Mouse (Mus musculus): ENCODE data around the gene Dok7.

Gene Dok7

DNA sequence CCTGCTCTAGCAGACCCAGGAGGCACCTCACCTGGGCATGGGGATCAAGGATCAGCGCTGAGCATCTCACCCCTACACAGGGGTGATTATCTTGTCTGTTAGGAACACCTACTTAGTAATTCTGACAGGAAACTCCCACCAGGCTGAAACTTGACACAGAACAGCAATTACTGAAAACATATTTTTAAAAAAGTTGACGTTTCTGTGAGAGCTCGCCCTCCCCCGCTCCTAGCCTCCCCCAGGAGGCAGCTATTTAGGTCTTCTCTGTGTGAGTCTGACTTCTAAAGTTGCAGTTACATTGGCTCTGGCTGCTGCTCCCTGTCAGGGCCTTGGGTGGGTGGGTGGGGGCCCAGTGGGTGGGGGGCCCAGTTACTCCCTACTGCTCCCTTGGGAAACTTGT is 55.9 kb downstream of the Dok7 start:
- no peak for DNase-seq (ENCODE audit: extremely low spot score, low read depth, low spot score)

DNA sequence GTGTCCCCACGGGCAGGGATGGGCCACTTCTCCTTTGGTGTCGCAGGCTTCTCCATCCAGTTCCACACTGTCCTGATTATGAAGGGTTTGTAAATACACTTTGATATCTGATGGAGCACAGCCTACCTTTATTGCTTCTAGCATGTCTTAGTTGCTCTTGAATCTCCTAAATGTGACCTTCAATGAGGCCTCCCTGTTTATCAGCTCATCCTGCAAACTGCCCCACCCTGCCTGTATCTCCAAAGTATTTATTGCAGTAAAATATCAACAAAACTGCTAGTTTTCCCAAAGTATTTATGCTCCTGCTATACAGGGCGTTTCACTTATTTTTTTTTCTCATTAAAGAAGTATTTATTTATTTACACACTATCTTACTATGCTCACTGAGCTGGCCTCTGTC is 59.4 kb downstream of the Dok7 start:
- no peak for DNase-seq (ENCODE audit: extremely low spot score, low read depth, low spot score)

DNA sequence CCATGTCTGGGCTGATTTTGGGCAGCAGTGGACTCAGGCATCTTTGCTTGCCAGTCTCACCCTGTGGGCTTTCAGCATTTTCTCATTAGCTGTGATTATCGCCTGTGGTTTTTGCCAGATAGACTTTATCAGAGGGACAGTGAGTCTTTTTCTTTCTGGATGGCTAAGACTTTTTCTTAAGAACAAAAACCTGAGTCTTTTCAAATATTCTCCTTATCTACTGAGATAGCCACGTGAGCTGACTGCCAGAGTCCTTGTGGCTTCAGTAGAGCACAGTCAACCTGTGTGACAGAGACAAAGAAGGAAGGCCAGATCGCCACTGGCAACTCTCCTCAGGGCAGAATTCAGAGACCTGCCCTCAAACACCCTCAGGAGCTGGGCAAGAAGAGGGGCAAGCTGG is 61.1 kb downstream of the Dok7 start:
- no peak for DNase-seq (ENCODE audit: extremely low spot score, low read depth, low spot score)

DNA sequence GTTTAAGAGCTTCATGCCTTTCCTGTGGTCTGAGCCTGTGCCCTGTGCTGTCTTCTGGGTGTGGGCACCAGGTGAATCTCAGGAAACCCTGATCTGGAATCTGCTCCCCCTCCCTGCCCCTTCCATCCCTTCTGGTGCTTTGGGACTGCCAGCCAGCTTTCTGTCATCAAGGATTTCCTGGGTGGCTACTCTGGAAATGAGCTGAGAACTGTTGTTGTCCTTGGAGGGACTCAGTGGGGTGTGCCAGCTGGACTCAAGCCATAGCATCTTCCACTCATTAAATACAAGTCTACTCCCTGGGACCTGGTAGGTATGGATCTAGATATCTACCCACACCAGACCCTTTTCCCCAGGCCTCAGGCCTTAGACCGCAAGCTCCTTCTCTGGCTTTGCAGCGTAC is 61.9 kb downstream of the Dok7 start:
- DNase-seq (ENCODE audit: extremely low spot score, low read depth, low spot score), result no peak

DNA sequence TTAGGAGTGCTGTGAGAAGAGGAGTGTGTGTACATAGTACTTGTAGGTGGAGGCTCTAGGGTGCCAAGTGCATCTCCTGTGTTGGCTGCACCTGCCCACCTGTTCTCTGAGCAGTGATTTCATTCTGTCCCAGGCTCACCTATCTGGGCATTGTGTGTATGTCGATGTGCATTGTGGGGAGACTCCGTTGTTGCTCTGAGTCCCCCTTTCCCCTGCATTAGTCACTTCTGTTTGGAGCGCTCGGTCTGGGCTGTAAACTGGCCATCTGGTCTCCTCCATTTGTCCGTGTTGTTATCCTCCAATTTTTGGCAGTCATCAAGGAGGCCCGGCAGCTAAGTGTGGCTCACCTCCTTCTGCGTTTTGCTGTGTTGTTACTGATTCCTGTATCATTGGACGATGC is 63.5 kb downstream of the Dok7 start:
- DNase-seq (ENCODE audit: extremely low spot score, low read depth, low spot score), result no peak

DNA sequence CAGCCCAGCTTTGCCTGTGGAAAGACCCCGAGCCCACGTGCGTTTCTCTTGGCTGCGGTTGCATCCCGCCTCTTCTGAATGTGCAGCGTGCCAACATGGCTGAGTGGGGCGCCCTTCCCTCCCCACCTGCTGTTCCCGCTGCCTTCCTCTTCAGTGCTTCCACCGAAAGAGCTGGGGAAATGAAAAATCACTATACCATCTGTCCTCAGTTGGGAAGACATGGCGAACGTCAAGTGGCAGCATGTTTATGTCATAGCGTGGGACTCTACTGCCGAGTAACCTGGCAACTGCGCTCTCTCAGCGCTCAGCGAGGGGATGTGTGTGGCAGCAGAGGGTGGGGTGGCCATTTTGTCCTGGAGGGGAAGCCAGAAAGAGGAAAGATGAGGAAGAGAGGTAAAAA is 72.6 kb downstream of the Dok7 start:
- DNase-seq (ENCODE audit: extremely low spot score, low read depth, low spot score), result no peak

DNA sequence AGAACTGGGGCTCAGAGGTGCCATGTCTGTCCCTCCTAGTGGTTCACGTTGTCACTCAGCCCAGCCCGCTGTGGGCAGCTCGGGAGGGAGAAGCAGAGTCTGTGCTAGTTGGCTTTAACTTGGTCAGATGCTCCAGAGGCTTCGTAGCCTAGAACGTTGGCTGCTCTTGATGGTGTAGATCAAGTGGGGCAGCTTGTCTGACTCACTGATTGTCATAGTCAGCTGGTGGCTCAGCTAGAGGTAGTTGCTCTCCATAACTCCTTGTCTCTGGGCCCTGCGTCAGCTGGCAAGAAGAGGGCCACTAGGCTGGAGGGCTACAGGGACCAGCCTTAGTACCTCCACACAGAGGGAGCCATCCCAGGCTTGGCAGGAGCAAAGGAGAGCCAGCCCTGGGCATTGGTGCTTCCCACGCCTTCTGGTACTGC is 73.2 kb downstream of the Dok7 start:
- no peak for DNase-seq (ENCODE audit: extremely low spot score, low read depth, low spot score)

DNA sequence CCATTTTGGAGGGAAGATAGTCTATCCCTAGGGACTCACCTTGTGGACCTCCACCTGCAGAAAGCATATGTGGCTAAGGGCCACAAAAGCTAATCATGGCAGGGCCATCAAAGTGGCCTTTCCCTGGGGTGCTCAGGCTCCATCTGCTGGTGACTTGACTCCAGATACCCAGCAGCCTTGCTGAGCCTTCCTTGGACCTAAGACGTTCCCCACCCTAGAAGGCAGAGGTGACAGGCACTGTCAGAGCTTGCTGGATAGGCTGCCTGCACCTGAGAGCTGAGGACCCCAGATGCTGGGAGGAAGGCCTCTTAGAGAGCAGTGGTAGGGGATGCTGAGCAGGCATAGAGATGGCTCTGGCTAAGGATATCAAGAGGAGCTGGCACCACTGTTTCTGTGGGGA is 74.7 kb downstream of the Dok7 start:
- DNase-seq (ENCODE audit: extremely low spot score, low read depth, low spot score), result no peak

DNA sequence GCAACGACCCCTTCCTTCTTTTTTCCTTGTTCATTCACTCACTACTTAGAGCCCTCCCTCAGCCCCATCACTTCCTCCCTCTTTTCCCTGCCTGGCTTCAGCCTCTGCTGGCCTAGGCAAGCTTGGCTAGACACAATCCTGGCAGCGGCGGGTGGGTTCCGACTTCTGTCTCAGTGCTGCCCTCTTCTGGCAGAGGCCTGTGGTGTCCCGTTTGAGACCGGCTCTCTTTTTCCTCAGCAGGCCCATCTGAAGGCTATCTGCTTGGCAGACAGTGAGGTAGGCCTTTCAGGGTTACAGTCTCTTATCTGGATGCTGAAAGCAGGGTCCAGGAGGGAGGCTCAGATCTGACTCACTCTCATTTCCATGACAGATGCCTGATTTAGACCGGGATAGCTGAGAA is 75.2 kb downstream of the Dok7 start:
- DNase-seq (ENCODE audit: extremely low spot score, low read depth, low spot score), result peak; percentile 42

DNA sequence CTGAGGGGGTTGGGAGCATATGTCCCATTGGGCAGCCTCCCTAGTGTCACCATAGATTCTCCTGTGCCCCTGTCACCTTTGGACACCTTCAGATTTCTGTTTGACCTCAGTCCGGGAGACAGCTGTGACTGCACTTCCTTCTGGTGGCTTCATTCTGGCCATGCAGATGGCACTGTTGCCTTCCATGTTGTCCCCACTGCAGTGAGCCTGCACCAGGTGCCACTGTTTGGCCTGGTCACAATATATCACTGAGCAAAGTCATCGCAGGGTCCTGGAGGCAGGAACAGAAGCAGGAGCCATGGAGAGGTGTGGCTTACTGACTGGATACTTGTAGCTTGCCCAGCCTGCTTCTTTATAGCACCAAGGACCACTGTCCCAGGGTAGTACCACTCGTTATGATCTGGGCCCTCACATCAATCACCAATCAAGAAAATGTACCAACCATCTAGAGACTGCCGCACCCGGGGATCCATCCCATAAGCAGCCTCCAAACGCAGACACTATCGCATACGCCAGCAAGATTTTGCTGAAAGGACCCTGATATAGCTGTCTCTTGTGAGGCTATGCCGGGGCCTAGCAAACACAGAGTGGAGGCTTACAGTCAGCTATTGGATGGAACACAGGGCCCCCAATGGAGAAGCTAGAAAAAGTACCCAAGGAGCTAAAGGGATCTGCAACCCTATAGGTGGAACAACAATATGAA is 75.9 kb downstream of the Dok7 start:
- no peak for DNase-seq (ENCODE audit: extremely low spot score, low read depth, low spot score)

DNA sequence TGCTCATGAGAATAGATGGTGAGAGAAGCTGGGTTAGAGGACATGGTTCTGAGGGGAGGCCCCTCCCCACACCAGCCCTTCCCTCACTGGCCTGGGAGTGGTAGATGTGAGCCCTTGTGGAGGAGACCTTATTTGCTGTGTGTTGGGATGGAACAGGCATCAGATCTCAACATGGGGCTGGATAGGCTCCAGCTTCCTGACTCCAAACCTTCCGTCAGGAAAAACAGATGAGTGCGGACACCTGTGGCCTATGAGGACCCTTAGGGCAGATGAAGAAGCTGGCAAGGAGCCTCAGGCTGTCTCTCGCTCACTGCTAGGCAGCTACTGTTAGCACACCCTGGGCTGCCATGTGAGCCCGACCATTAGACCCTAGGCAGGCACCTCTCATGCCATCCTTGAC is 76.9 kb downstream of the Dok7 start:
- no peak for DNase-seq (ENCODE audit: extremely low spot score, low read depth, low spot score)

DNA sequence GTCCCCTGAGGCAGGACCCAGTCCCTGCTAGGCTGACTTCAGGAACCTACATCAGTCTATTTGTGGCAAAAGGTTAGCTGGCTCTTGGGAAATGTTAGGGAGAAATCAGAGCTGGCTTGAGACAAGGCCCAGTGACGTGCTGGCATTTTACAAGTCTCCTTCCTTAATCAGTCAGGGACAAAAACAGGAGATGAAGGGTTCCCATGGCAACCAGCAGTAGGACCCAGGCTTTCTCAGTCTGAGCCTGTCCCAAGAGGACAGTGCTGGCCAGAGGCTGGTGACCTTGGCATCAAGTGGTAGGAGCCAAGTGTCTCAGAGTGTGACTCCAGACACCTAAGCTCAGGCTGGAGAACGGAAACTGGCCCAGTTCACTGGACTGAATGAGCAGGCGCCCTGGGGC is 77.7 kb downstream of the Dok7 start:
- no peak for DNase-seq (ENCODE audit: extremely low spot score, low read depth, low spot score)

DNA sequence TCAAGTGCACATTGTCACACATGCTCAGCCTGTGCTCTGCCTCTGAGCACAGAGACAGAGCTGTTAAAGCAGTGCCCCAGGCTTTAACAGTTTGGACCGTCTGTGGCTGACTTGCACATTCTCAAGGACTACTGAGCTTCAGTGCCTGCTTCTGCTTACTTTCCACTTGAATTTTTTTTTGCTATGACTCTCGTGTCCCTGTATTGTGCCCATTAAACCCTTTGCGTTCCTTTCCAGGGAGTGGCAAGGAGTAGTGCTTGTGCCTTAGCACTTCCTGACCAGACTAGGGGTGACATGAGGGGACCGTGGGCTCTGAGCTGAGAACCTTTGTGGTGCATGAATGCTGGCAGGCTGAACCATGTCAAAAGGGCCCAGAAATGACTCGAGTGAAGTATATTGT is 79.3 kb downstream of the Dok7 start:
- no peak for DNase-seq (ENCODE audit: extremely low spot score, low read depth, low spot score)

Data from hindlimb bud, embryonic 11.5 days (tissue).